Mouse (Mus musculus) thymus, postnatal 36 days (tissue): ENCODE measurements around the gene Adgrg2.
A peak's percentile ranks its signal among the peaks of the same experiment; 100 is the strongest.

Experiments used
- DNase-seq, 2 experiments: peaks; one replicate each; pipeline ENCODE4 v3.0.0; 2022; ENCODE audit warnings: mixed read lengths in 2 of 2

Adgrg2 gene

GRCm38 (mm10) chrX:160502048-160503041 lies 111.9 kb downstream of the Adgrg2 start, which contains the start of gene Phka2:
Gene Phka2 (plus strand): TSS chrX:160502166.
- peak; percentile 84 to 86 for DNase-seq

DNA sequence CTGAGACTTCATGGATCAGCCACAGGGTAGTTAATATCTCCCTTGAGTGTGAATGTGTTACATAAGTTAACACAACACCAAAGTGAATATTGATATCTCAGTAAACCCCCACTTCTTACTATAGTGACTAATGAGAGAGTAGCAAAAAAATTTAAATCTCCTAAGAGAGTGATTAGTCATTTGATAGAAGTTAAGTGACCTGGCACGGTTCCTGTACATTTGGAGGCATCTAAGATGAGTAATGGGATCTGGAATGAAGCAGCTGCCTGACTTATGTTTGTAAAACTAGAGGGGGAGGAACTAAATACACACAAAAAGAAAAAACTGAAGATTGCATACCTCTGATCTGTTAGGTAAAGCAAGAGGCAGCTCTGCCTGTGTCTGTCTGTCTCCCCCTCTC lies 118.6 kb downstream of the Adgrg2 start:
- DNase-seq = no peak

DNA sequence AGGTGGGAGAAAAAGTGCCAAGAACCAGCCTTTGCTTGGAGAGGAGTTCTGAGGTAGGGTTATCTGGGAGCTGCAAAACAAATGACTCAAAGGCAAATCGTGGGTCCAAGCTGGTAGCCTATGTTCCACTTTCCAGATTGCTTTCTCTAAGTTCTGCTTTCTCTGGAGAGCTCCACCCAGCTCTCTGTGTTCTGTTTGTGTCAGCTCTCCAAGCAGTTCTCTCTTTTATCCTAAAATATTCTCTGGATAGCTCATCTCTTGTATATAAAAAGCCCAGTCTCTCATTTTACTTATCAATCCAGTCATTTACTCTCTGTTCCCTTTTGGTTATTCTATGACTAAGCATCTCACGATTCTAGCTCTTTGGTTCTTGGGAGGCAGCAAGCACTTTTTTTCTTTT lies 119.7 kb downstream of the Adgrg2 start:
- no peak for DNase-seq

DNA sequence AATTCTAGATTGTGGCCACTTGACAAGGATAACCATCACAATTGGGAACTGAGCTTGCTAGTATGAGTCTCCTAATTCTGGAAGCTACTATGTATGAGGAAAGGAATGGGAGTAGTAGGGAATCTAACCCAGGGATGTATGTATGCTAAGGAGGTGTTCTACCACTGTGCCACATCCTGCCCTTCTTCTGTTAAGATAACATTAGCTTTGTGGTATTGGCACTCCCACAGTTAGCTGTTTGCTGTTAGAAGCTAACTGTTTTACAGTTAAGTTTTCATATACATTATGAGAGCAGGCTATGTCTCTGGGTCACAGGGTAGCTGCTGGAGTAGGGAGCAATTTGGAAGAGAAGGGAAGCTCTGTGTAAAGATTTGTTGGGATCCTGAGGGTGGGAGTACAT lies 125.5 kb downstream of the Adgrg2 start:
- no peak for DNase-seq

- DNase-seq = no peak
These were observed 152.3 kb downstream of the Adgrg2 start for GRCm38 (mm10) chrX:160542772-160543171.
